Mouse (Mus musculus) limb, embryonic 11.5 days (tissue): ENCODE data around the gene Chrng. TPM values are rescaled to one million over a fixed set of nuclear protein-coding genes. Genes with fewer than 3 reads are reported as not detected.

Source experiments
- ATAC-seq: fragments of 200-750 bp; cut with Nextera tagmentation; 2 replicates; pipeline ENCODE4 v1.8.0; 2017; ENCODE audit warnings: low read depth; ENCODE audit not compliant: insufficient number of reproducible peaks, low FRiP score, low TSS enrichment
- DNase-seq: peaks from one replicate; pipeline ENCODE4 v3.0.0-alpha.2; 2015; ENCODE audit warnings: low spot score
- H3K27ac ChIP-seq: fragments of 300-500 bp; sonication (generic); replicated peaks from 2 replicates; pipeline ENCODE4 v1.5.1; 2014; ENCODE audit warnings: low read depth, mild to moderate bottlenecking, low read length
- H3K27me3 ChIP-seq: fragments of 300-500 bp; sonication (generic); 2 replicates; pipeline ENCODE4 v1.6.1; 2014; ENCODE audit warnings: mild to moderate bottlenecking, low read length, mixed read lengths; ENCODE audit not compliant: control insufficient read depth, insufficient read depth
- H3K36me3 ChIP-seq: fragments of 300-500 bp; sonication (generic); 2 replicates; pipeline ENCODE4 v1.6.1; 2014; ENCODE audit warnings: mild to moderate bottlenecking, low read length, moderate library complexity, mixed read lengths; ENCODE audit not compliant: control insufficient read depth, insufficient read depth
- H3K4me1 ChIP-seq: fragments of 300-500 bp; sonication (generic); 2 replicates; pipeline ENCODE4 v1.6.1; 2014; ENCODE audit warnings: low read length, mixed read lengths; ENCODE audit not compliant: control insufficient read depth, insufficient read depth
- H3K4me2 ChIP-seq: fragments of 300-500 bp; sonication (generic); 2 replicates; pipeline ENCODE4 v1.6.1; 2014; ENCODE audit warnings: low read depth, mild to moderate bottlenecking, moderate library complexity; ENCODE audit not compliant: severe bottlenecking
- H3K4me3 ChIP-seq: fragments of 300-500 bp; sonication (generic); 2 replicates; pipeline ENCODE4 v1.5.1; 2014; ENCODE audit warnings: low read depth, low read length
- H3K9ac ChIP-seq: fragments of 300-500 bp; sonication (generic); 2 replicates; pipeline ENCODE4 v1.6.1; 2014; ENCODE audit warnings: mild to moderate bottlenecking, low read length
- H3K9me3 ChIP-seq: fragments of 300-500 bp; sonication (generic); 2 replicates; pipeline ENCODE4 v1.6.1; 2016; ENCODE audit warnings: low read length; ENCODE audit not compliant: control insufficient read depth
- WGBS: fragments of 180-500 bp; shearing (Covaris S2); extraction: QIAGEN DNeasy Blood & Tissue Kit; methylation state at CpG from one replicate; pipeline ENCODE4 v1.1.7; 2014; 5-methylcytosine and 5-hydroxymethylcytosine counted together
- polyA plus RNA-seq: library from polyadenylated mRNA; unstranded; fragments of >200 nt; fragmentation: Nextera tagmentation; extraction: Ambion mirVana; gene quantifications from 2 replicates; pipeline ENCODE4 v1.2.1, GENCODE M21; 2014

Gene Chrng
- polyA plus RNA-seq, 1 experiment from 2014 or later: 4.1 TPM

GRCm38 (mm10) chr1:87172316-87172715 lies 32.1 kb upstream of the Chrng start:
- WGBS: 26% methylated on average over 9 of the region's 9 CpGs

DNA sequence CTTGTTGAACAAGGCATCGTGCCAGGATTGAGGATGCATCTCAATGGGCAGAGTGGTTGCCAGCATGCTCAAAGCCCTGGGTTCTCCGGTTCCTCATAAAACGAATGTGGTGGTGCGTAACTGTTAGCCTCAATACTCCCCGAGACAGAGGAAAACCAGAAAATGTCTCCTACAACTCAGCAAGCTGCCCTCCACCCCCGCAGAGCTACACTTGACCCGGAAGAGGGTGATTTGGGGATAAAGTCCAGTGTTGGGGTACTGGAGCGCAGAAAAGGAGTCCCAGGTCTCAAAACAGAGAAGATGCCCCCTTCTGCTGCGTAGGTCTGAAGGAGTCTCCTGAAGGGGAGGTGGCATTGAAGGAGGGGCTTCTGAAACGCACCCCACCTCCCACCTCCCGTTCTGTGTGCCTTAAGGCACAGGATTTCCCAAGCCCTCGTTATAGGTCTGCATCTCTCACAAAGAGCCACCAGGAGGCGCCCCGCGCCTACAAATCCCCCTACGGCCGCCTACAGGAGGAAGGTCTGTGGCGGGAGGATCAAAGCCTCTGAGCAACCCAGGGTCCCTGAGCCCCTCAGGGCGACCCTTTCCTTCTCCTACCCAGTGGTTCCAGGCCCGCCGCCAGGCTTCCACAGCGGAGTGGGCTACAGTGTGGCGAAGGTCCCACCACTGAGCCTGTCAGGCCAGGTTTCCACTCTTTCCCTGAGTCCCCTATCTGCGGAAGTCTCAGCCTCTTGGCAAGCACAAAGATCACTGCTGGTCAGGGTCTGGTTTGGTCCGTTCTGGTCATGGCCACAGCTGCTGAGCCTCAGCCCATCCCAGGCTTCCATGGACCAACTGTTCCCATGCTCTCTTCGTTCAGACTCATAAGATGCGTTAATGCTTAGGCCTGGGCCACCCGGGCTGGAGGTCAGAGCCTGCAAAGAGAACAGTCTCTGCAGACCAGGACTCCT lies 30.2 kb upstream of the Chrng start:
- Histone ChIP-seq H3K9me3 (no peaks in the 10 kb centered on the region), H3K36me3 (no peaks in the 10 kb centered on the region), H3K4me1 (peaks cover 3% of the 10 kb centered on the region; the same call in 1 of the 2 replicates), H3K4me2 (no peak overlapping the region), H3K27me3 (peaks cover 9% of the 10 kb centered on the region), H3K27ac (no peak overlapping the region), H3K4me3 (no peak overlapping the region), H3K9ac (no peak overlapping the region)
- WGBS: 23% methylated on average over 28 of the region's 28 CpGs
- ATAC-seq (0 out of 2 replicates have a peak, but pooled peaks have one; percentile 31), DNase-seq (peak; percentile 83)

More at GRCm38 (mm10) chr1:87172316-87172715, 32.1 kb upstream of the Chrng start:
- Histone ChIP-seq H3K27ac (no peak overlapping the region), H3K36me3 (no peaks in the 10 kb centered on the region), H3K4me1 (peaks cover 3% of the 10 kb centered on the region; the same call in 1 of the 2 replicates), H3K9ac (no peak overlapping the region), H3K9me3 (no peaks in the 10 kb centered on the region), H3K27me3 (peaks cover 9% of the 10 kb centered on the region), H3K4me2 (no peak overlapping the region), H3K4me3 (no peak overlapping the region)
- ATAC-seq: no peak
- no peak for DNase-seq

GRCm38 (mm10) chr1:87175852-87176292 lies 28.6 kb upstream of the Chrng start:
- DNase-seq (peak; percentile 72), ATAC-seq (peak; percentile 63; the same call in 1 of the 2 replicates)
- H3K9me3 ChIP-seq: no peaks in the 10 kb centered on the region
- H3K36me3 ChIP-seq: no peaks in the 10 kb centered on the region
- no peak overlapping the region for H3K9ac ChIP-seq
- 21% methylated on average over 11 of the region's 11 CpGs for WGBS
- no peak overlapping the region for H3K4me2 ChIP-seq
- H3K27me3 ChIP-seq: peaks cover under 1% of the 10 kb centered on the region; the same call in 1 of the 2 replicates
- no peak overlapping the region for H3K27ac ChIP-seq
- no peaks in the 10 kb centered on the region for H3K4me1 ChIP-seq
- H3K4me3 ChIP-seq: no peak overlapping the region

DNA sequence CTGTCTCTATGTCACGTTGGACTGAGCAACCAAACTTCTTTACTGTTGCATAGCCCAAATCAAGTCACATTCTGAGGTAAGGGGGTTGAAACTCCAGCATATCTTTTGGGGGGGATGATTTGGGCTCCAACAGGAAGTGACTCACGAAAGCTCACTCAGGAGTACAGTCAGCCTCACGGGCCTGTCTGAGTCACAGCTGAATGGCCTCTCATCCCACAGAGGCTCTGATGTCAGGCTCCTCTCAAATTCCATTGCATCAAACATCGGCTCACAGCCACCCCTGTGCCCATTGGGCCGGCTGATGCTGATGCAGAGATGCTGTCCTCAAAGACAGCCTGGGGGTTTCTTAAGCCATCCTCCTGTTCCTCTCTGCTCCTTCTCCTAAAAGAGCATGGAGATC lies 23.6 kb upstream of the Chrng start:
- H3K4me2 ChIP-seq: no peak overlapping the region
- H3K9me3 ChIP-seq: no peaks in the 10 kb centered on the region
- no peak for ATAC-seq
- DNase-seq: no peak
- H3K36me3 ChIP-seq: no peaks in the 10 kb centered on the region
- no peak overlapping the region for H3K27ac ChIP-seq
- H3K9ac ChIP-seq: no peak overlapping the region
- H3K4me3 ChIP-seq: no peak overlapping the region
- WGBS: 54% methylated on average over 5 of the region's 5 CpGs
- H3K4me1 ChIP-seq: no peaks in the 10 kb centered on the region; the same call in 1 of the 2 replicates
- peaks cover 36% of the 10 kb centered on the region for H3K27me3 ChIP-seq

DNA sequence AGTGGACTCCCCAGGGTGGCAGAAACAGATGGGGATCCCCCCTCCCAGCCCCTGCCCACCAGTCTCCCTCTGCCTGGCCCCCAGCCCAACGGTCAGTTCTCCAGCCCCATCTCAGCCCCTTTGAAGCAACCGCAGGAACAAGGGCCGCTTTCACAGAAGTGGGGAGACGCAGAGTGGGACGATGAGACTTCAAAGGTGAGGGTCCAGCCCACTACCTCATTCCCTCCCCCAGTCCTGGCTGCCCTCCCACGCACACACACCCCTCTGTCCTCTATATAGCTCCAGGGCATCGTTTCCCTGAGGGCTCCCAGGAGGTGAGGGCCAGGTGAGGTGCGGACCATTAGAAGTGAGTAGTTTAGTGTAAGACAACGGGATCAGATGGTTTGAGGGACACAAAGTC lies 21.4 kb upstream of the Chrng start, which contains the start of gene Prss56:
Prss56 (plus strand) TSS at position 301 of the 400 bp plus-strand sequence.
- ATAC-seq: no peak
- H3K9ac ChIP-seq: no peak within 1 kb of the TSS
- 28% methylated on average over 9 of the region's 9 CpGs for WGBS

DNA sequence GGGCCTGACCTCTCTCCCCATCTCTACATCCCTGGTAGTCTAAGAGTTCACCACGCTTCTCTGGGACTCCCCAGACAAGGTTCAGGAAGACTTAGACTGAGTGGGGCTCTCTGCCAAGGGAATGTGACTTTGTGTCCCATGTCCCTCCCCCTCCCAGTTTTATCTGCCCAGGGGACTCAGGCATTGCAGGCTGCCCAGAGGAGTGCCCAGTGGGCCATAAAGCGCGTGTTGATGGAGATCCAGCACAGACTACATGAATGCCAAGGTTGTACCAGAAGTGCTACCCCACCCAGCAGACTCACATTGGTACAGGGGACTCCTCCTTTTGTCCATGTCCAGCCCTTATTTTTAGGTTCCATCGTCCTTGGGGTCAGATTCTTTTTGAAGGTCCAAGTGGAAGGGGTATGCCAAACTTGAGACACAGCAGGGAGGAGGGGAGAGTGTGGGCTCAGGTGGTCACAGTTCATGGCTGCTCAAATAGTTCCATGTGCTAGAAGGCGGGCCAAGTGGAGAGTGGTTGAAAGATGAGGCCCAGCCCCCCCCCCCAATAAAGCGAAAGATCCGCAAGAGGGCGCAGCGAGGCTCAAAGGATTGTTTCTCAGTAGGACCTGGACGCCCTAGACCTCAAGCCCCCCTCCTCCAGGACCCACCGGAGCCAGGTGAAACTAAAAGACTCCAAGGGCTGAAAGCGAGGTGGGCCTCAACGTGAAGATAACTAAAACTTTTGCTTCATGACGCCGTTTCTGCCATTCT lies 20.3 kb upstream of the Chrng start:
- Histone ChIP-seq H3K9ac (no peak overlapping the region), H3K36me3 (no peaks in the 10 kb centered on the region), H3K4me1 (peaks cover 2% of the 10 kb centered on the region; the same call in 1 of the 2 replicates), H3K27me3 (peaks cover 44% of the 10 kb centered on the region), H3K27ac (no peak overlapping the region), H3K4me3 (no peak overlapping the region), H3K9me3 (no peaks in the 10 kb centered on the region), H3K4me2 (no peak overlapping the region)
- ATAC-seq: no peak
- WGBS: 31% methylated on average over 15 of the region's 15 CpGs
- no peak for DNase-seq

More for the DNA sequence above, 21.4 kb upstream of the Chrng start, which contains the start of gene Prss56:
- Histone ChIP-seq H3K27me3 (peaks cover 44% of the 10 kb centered on the region), H3K36me3 (no peaks in the 10 kb centered on the region), H3K4me3 (no peak within 1 kb of the TSS), H3K27ac (no peak within 1 kb of the TSS), H3K4me2 (no peak within 1 kb of the TSS), H3K9me3 (no peaks in the 10 kb centered on the region), H3K4me1 (peaks cover 2% of the 10 kb centered on the region; the same call in 1 of the 2 replicates)
- DNase-seq: no peak

DNA sequence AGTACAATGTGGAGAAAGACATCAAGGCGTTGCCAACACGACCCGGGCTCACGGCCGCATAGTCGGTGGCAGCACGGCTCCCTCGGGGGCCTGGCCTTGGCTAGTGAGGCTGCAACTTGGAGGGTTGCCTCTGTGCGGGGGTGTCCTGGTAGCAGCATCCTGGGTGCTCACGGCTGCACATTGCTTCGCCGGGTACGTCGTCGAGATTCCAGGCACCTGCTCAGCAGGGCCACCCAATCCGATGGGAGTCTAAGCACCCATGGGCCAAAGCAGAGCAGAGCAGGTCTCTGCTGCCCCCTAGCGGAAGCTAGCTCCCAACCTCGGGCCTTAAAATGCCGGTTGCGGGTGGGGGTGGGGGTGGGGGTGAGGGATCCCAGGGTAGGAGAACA lies 19.7 kb upstream of the Chrng start:
- H3K36me3 ChIP-seq: no peaks in the 10 kb centered on the region
- H3K9ac ChIP-seq: no peak overlapping the region
- H3K4me1 ChIP-seq: peaks cover 2% of the 10 kb centered on the region; the same call in 1 of the 2 replicates
- ATAC-seq: no peak
- H3K4me3 ChIP-seq: no peak overlapping the region
- DNase-seq: peak; percentile 69
- H3K27me3 ChIP-seq: peaks cover 44% of the 10 kb centered on the region
- no peak overlapping the region for H3K4me2 ChIP-seq
- H3K27ac ChIP-seq: no peak overlapping the region
- H3K9me3 ChIP-seq: no peaks in the 10 kb centered on the region
- WGBS: 12% methylated on average over 20 of the region's 20 CpGs

DNA sequence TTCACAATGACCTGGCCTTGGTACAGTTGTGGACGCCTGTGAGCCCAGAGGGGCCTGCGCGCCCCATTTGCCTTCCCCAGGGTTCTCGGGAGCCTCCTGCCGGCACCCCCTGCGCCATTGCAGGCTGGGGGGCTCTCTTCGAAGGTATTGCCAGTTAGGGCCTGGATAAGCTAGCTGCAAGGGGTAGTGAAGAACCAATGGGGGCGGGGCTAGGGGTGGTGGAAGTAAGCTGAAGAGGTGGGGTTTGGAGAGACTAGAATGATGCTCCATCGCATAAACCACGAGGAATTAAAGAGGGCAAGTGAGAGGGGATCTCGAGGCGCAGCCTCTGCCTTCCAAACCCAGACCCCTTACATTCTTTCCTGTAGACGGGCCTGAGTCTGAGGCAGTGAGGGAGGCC lies 18.9 kb upstream of the Chrng start:
- ATAC-seq: no peak
- no peak overlapping the region for H3K9ac ChIP-seq
- no peaks in the 10 kb centered on the region for H3K36me3 ChIP-seq
- peaks cover 44% of the 10 kb centered on the region for H3K27me3 ChIP-seq
- H3K4me1 ChIP-seq: peaks cover 2% of the 10 kb centered on the region; the same call in 1 of the 2 replicates
- no peak overlapping the region for H3K4me2 ChIP-seq
- 17% methylated on average over 13 of the region's 13 CpGs for WGBS
- H3K4me3 ChIP-seq: no peak overlapping the region
- H3K9me3 ChIP-seq: no peaks in the 10 kb centered on the region
- DNase-seq: no peak
- H3K27ac ChIP-seq: no peak overlapping the region
